Mouse (Mus musculus): ENCODE measurements at regions not wholly inside any gene's neighbourhood (a gene's known extent, or its start where the extent isn't known, plus 50 kb on each side); places are given as distances from the start of the nearest gene placed in this dataset.
A peak's percentile ranks its signal among the peaks of the same experiment; 100 is the strongest.

DNA sequence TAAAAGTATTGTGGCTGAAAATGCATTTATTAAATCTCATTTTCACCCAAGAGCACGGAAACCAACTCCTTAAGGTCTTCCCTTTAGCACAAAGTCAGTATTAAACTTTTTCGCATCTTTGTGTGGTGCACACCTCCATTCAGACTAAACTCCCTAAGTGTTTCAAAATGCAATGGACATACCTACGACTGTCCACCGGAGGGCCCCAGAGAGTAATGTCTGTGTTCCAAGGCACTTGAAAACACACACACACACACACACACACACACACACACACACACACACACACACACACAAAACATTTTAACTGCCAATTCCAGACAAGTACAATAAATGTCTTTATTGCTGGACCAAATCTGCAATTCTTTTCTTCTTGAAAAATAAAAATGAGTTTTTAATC lies 243.7 kb downstream of the Foxa2 start:
- peak; percentile 63 to 66 for DNase-seq

DNA sequence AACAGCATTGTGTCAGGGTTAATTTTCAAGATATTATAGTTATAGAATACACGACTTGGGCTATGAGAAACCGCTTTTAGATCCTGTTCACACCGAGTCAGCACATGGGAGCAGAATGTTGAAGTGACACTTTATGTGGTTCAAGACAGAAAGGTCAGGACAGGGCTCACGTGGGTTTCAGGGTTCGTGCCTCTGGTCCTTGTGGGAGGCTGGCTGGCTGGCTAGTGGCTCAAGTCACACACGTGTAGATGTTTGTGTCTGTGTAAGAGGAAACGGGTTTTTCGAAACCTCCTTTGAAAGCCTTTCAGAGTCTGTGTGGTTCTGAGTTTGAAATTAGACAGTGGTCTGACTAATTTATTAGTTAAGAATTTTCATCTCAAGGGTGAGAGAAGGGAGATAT lies 255.3 kb downstream of the Foxa2 start:
- DNase-seq = no peak

DNA sequence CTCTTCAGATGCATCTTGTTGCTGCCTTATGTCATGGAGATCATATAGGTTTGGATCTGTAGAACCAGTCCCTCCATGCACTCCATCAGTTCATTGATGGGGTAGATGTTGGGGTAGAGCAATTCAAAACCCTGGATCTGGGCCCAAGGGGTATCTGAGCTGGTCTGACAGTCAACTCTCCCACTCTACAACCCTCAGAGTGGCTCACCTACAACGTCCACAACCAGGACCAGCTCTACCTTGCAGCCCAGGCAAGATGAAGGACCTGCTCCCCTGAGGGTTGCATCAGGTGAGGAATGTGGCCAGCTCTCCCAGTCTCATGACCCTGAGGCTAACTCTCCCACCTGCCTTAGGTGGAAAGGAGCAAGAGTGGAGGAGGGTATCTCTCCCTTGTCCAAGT lies 256.9 kb downstream of the Foxa2 start:
- no peak for DNase-seq

DNA sequence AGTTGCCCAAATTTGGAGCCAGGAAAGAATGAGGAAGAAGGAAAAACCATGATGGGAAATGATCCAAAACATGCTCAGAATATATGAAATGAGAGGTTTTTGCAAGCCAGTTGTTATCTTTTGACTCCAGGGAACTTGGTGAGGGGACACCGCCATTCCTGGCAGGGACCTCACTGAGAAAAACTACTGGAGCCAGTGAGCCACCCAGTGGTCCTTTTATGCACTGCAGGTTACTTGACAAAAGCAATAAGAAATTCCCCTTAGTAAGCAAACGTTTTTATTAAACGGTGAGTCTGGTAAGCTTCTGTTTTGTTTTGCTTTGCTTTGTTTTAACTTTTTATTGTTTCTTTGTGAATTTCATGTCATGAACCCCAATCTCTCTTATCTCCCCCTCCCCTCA lies 257.5 kb downstream of the Foxa2 start:
- peak; percentile 81 to 84 for DNase-seq

DNA sequence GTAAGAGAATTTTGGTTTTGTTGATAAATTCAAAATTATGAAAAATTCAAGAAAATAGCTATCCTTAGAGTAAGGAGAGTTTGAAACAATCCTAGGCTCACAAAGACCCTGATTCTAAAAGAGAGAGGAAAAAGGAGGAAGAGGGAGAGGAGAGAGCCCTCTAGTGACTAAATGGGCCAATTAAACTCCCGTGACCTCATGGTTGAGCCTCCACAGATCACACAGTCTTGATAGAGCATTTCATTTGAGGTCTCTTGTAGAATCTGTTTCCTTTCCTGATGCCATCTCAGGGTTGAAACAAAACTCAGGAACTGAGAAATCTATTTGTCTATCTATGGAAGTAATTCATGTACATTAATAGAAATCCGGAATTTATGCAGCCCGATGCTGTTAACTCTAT lies 258.8 kb downstream of the Foxa2 start:
- DNase-seq = peak; percentile 11 to 13

- DNase-seq = no peak
These were observed 264.3 kb downstream of the Foxa2 start for GRCm38 (mm10) chr2:147782496-147782895.

- DNase-seq = no peak
These were observed 270.5 kb downstream of the Foxa2 start for GRCm38 (mm10) chr2:147776316-147776715.

DNA sequence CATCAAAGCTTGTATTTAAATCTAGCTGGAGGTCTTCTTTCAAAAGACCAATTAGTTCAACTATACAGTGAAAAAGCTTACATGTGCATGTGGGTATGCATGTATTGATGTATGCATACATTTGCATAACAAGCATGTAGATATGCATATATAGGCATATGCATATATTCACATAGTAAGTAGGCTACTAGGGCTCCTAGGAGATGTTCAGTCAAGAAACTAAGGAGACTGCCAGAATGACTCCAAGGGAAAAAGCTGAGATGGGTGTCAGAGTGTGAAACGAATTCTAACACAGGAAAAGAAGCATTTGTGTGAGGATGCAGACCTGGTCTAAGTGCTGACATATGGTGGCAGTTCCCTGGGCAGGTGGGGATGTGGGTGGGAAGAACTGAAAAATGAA lies 274.2 kb downstream of the Foxa2 start:
- no peak for DNase-seq

- DNase-seq = no peak
These were observed 293.7 kb downstream of the Foxa2 start for GRCm38 (mm10) chr2:147753089-147753488.

DNA sequence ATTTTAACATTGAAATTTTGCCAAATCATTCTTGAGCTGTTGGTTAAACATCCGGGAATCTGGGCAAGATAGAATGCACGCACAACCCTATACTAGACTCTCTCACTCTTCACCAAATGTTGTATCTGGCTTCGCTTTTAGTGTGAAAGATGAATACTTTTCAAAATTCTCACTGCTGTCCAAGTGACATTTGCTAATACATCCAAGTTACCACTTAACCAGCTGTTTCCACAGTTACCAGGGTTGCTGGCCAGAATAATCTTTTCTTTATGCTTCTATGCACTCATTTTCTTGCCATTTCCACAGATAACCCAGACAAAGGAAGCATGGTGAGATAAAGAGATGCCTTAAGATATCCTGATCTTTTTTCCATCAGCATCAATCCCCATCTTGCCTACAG lies 294.9 kb downstream of the Foxa2 start:
- DNase-seq = no peak

DNA sequence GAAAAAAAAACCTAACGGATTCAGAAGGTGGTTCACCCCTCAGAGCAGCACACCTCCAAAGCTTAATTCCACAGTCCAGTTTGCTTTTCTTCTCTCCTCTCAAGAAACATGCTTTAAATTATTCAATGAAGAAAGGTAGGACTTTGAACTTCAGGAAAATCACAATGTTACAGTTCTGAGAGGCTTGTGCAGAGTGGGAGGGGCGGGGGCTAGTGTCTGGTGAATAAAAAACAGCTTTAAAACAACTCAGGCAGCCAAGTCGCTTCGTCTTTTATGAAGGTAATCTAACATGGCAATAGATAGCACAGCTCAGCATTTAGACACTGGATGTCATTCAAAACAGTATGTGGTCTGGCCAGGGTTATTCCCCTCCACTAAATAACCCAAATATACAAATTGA lies 298.8 kb downstream of the Foxa2 start:
- DNase-seq = no peak

- DNase-seq = no peak
These were observed 302.9 kb downstream of the Foxa2 start for GRCm38 (mm10) chr2:147743908-147744307.

DNA sequence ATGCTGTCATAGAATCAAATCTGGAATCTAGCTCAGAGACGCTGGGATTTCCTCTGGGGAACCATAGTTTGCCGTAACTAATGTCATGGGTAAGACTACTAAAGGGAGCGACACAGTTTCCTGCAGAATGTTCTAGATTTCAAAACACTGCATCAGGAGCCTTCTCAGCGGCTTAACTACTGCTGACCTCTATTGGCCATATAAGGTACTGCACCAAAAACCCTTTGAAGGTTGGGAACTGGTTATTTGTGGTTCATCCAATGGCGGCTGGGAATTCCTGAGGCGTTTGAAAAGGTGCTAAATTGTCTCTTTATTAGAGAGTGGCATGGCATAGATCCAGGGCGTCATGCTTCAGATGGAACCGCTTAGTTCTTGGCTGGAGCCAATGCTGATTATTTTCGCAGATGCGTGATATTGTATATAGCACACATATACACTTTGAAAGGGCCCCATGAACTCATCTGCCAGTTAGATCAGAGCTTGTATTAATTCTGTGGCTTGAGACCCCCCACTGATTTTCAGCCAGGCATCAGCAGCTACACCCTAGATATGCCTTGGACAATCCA lies 308.4 kb downstream of the Foxa2 start:
- DNase-seq = peak; percentile 66 to 80

DNA sequence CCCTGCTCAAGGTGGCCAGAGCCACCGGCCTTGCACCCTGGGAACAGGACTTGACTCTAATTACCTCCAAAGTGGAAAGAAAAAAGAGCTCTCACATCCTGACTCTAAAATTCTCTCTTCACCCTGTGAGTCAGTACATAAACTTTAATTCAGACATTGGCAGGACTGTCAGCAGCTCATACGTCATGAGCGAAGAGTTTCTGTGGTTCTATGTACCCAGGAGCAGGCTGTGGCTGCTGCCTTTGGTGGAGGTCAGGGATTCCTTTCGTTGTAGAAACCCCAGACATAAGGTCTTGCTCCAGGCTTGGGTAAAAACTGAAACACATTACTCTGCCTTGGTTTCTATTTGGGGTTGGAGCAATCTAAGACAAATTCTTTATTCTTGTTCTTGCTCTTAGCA lies 319.4 kb downstream of the Foxa2 start:
- DNase-seq = no peak

DNA sequence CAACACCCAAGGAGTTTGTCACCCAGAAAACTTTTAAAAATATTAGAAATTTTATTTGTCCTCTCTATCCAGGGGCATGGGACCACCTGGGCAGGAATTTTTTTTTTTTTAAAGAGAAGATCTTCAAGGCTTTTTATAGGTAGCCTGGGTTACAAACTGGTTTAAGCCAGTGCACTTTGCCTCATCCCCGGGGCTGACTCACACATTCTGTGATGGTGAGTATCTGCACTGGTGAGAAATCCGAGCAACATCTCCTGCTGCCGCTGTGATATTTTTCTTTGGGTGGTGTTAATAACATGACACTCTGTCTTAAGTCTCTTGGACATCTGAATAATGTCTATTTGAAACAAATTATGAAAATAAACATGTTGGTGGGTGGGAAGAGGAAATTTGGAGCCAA lies 327.8 kb downstream of the Foxa2 start:
- DNase-seq = no peak

- peak in 1 of 2 experiments; percentile 19 for DNase-seq
These were observed 329.3 kb downstream of the Foxa2 start for GRCm38 (mm10) chr2:147717484-147717947.

GRCm38 (mm10) chr2:147715791-147716190 lies 331.0 kb downstream of the Foxa2 start:
- DNase-seq = no peak

GRCm38 (mm10) chr2:147710593-147711265 lies 336.0 kb downstream of the Foxa2 start:
- DNase-seq = peak; percentile 61 to 77

DNA sequence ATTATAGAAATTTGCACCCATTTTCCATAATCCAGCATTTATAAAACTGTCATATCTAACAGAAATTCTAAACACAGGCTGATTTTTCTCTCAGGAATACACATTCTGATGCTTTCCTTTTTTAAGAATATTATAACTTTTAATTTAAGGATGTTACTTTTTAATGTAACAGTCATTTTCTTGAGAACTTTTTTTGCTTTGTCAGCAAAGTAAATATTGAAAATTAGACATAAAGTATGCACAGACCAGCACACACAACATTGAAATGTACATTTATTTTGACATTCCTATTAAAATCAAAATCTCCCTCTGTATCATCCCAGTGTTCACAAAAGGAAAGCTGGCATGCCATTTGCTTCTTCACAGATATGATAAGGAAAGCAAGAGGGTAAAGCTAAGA lies 337.0 kb downstream of the Foxa2 start:
- no peak for DNase-seq

GRCm38 (mm10) chr2:147707156-147707555 lies 339.6 kb downstream of the Foxa2 start:
- no peak for DNase-seq

DNA sequence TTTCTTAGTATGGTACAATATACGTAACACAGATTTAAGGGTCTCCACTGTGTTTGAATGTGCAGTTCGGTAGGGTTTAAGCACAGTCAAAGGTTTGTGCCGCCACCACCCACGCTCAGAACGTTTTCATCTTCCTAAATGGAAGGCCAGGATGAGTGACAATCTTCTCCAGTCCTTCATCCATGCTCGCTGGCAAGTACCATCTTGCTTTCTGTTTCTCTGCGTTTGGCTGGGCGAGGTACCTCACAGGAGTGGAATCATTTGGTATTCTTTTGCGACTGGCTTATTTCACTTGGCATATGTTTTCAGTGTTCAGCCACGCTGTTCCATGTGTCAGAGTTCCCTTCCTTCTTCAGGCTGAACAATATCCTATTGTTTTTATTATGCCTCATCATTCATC lies 342.3 kb downstream of the Pax1 start:
- no peak for DNase-seq

DNA sequence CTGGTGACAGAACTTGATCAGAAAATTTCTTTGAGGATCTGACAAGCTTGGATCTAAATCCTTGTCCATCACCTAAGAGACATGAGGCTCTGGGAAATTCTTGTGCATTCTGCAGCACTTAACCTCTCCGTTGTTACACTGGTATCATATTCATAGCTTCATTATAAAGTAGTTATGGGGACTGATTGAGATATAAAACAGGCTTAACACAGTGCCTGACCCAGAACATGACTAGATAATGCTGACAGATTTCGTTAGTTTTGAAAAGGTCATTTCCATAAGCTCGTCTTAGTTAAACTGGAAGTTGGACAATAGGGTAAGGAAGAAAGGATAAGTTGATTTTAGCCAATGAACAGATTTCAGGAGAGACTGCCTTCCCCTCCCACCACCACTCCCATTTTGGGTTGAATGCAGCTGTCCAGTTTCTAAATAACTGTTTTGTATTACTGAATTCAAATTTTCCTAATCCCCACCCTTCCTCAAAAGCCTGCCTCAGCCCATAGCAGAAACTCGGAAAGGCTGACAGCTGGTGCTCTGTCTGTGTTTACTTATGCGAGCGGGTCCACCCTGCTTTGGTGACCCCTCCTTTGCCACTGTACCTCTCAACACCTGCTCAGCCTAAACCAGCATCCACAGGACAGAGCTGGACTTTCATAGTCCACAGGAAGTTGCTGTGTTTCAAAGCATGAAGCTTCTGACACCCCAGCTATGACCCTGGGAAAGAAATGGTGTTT lies 340.8 kb downstream of the Pax1 start:
- no peak for DNase-seq

DNA sequence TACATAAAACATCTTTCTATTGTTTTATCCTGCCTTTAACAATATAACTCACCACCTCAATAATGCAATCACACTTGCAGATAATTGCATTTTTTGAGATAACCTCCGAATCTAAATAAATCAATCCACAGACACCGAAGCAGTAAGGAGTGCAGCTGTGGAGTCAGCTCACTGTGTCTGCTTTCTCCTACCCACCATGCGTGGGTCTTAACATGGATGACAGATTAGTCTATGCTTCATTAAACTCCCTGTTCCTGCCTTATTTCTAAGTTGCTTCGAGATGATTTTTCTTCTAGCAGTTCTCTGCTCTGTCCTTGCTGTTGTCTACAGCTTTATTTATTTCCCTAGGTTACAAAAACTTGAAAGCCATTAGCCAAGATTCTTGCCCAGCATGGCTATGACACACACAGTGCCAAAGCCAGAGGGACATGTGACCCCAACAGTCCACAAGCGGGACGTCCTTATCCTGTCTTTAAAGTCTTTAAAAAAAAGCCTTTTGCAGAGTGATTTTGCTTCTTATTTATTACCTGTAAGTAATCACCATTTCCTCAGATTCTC lies 337.9 kb downstream of the Pax1 start:
- DNase-seq = no peak

GRCm38 (mm10) chr2:147691896-147692295 lies 330.2 kb downstream of the Pax1 start:
- no peak for DNase-seq
